Mouse (Mus musculus) C2C12 (cell line): Measurements from ENCODE around the gene Slc43a2.

Experiments
- CTCF ChIP-seq: IDR thresholded peaks from one replicate; pipeline ENCODE4 v1.5.1; 2011; ENCODE audit not compliant: control insufficient read depth, insufficient read depth, insufficient read length
- MAX ChIP-seq: IDR thresholded peaks from one replicate; pipeline ENCODE4 v1.6.1; 2011; ENCODE audit warnings: mild to moderate bottlenecking, control low read depth
- MYOD1 ChIP-seq: IDR thresholded peaks from one replicate; pipeline ENCODE4 v1.6.1; 2011; ENCODE audit warnings: low read depth; ENCODE audit not compliant: control insufficient read depth, insufficient read length
- MYOG ChIP-seq: IDR thresholded peaks from one replicate; pipeline ENCODE4 v1.6.1; 2011; ENCODE audit not compliant: control insufficient read depth, insufficient read length; ENCODE audit errors: extremely low read depth
- USF1 ChIP-seq: IDR thresholded peaks from one replicate; pipeline ENCODE4 v1.6.1; 2011; ENCODE audit warnings: low read depth, mild to moderate bottlenecking, control low read depth, moderate library complexity

DNA sequence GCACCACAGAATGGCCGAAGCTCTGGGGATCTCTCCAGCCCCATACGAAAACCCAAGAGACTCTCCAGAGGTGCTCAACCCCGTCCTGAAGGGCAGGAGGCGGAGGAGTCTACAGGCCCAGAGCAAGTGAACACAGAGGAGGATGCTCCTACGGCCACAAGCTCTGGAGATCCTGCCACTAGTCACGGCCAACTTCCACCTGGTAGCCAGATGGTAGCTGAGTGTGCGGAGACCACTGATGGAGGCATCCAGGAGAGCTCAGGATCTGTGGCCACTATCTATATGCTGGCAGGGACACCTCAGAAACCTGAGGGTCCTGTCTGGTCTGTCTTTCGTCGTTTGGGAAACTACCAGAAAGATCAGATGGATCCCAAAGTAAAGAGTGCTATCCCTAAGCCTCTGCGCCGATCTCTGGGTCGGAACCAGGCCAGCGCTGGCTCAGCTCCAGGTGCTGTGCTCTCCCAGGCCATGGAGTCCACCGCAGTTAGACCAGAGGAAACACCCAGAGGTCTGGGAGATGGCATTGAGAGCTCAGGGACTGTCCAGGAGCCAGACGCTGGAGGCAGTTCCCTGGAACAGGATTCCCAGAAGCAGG is 5.9 kb upstream of the Slc43a2 start:
- TF ChIP-seq CTCF (no peak), MAX (no peak), MYOG (no peak), USF1 (no peak), MYOD1 (no peak)
